In the genomic region with DNA sequence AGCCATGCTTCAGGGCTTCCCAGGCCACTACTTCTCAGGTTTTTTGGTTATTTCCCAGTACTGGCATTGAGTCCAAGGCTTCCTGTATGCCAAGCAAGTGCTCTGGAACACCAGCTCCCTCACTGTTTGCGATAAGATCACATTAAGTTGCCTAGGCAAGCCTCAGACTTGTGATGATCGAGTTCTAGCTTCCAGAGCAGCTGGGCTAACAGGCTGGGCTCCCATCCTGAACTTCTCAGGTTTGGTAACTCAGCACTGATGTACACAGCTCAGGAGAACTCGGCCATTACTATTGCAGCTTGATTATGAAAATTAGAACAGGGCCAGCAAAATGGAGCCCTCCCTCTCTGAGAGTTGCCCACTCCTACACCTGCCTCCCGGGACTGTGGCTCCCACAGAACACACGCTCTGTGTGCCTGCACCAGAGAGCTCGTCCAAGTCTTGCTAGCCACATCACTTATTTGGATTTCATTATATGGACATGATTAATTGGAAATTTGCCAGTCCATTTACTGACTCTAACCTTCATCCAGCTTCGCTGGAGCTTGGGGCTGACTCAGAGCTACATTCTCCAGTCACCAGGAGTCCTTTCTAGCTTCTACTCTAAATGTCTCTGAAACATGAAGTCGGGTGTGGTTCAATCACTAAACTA, we compare ENCODE assay signal across 11 mouse cellular contexts. TPM values are rescaled to one million over a fixed set of nuclear protein-coding genes. Genes with fewer than 3 reads are reported as not detected.
DNase-seq lines count a peak whose midpoint lies in the region; ATAC-seq and TF ChIP-seq lines count a peak whose summit lies in the region.
"Had no signal": no experiment of that assay in that cellular context is flagged by ENCODE, and none has a peak within 500 bp of the region (broad histone marks: within the 10 kb centered on the region; RNA-seq: fewer than 3 reads in every experiment).

No protein-coding gene starts in this region.

- H3K4me1 ChIP-seq in forebrain, postnatal 0 days (ENCODE audit: insufficient read depth): peaks cover 13% of the 10 kb centered on the region
- no peaks in the 10 kb centered on the region for H3K4me1 ChIP-seq in forebrain, embryonic 11.5 days (replicated peaks; ENCODE audit: control insufficient read depth, insufficient read depth, low read length)
- no peaks in the 10 kb centered on the region; the same call in 1 of the 2 replicates for H3K4me1 ChIP-seq in kidney, postnatal 0 days (replicated peaks; ENCODE audit: insufficient read depth, low read length)

- CTCF ChIA-PET in Patski (lab: Charles Lee): interaction anchor here (1.4 to 2.9 kb wide), 5 partner anchors 10 to 22 kb away, joined by 3 to 12 read pairs (median 3); no protein-coding TSS in a partner anchor

- no peaks in the 10 kb centered on the region for H3K27me3 ChIP-seq in forebrain, postnatal 0 days (ENCODE audit: insufficient read depth, low read length)
- H3K27me3 ChIP-seq in forebrain, embryonic 11.5 days (ENCODE audit: control insufficient read depth, insufficient read depth, low read length): no peaks in the 10 kb centered on the region
- no peaks in the 10 kb centered on the region for H3K27me3 ChIP-seq in kidney, postnatal 0 days (ENCODE audit: insufficient read depth, low read length)
- H3K27me3 ChIP-seq in Patski: no peaks in the 10 kb centered on the region
- H3K27me3 ChIP-seq: heart, embryonic 15.5 days; liver, embryonic 13.5 days had no signal

- 48% methylated on average over 8 of the region's 8 CpGs for WGBS in forebrain, postnatal 0 days
- 84% methylated on average over 8 of the region's 8 CpGs for WGBS in forebrain, embryonic 11.5 days
- 49% methylated on average over 8 of the region's 8 CpGs for WGBS in kidney, postnatal 0 days

- no peak overlapping the region for H3K27ac ChIP-seq in forebrain, postnatal 0 days (ENCODE audit: low read depth, low read length)
- no peak overlapping the region for H3K27ac ChIP-seq in forebrain, embryonic 11.5 days (ENCODE audit: low read depth, low read length)
- H3K27ac ChIP-seq in kidney, postnatal 0 days: peak overlapping the region; percentile 42; the same call in 1 of the 2 replicates
- H3K27ac ChIP-seq: heart, embryonic 15.5 days; liver, embryonic 13.5 days had no signal

- POLR2A ChIA-PET in Patski (lab: Charles Lee): interaction anchor here (1.0 to 1.3 kb wide), 2 partner anchors 12 to 14 kb away, joined by 3 read pairs; no protein-coding TSS in a partner anchor

- no peaks in the 10 kb centered on the region for H3K9me3 ChIP-seq in forebrain, postnatal 0 days (ENCODE audit: low read length)
- H3K9me3 ChIP-seq in forebrain, embryonic 11.5 days (ENCODE audit: control insufficient read depth, low read length): no peaks in the 10 kb centered on the region
- H3K9me3 ChIP-seq in kidney, postnatal 0 days (replicated peaks; ENCODE audit: low read length): no peaks in the 10 kb centered on the region
- H3K9me3 ChIP-seq: heart, embryonic 15.5 days; liver, embryonic 13.5 days had no signal

- H3K4me2 ChIP-seq in forebrain, postnatal 0 days (ENCODE audit: low read depth): no peak overlapping the region
- no peak overlapping the region for H3K4me2 ChIP-seq in forebrain, embryonic 11.5 days (ENCODE audit: low read depth, low read length, severe bottlenecking)
- no peak overlapping the region for H3K4me2 ChIP-seq in kidney, postnatal 0 days (ENCODE audit: low read length)
- H3K4me2 ChIP-seq: heart, embryonic 15.5 days; liver, embryonic 13.5 days had no signal

- TF ChIP-seq CTCF in forebrain, postnatal 0 days (IDR thresholded peaks at IDR 0.05; ENCODE audit: low read depth): no peak
- no peak for TF ChIP-seq CTCF in kidney, postnatal 0 days (IDR thresholded peaks at IDR 0.05; ENCODE audit: low read depth)
- no peak for TF ChIP-seq CTCF in Patski (IDR thresholded peaks at IDR 0.05)

- no peak for DNase-seq in forebrain, postnatal 0 days
- no peak for DNase-seq in forebrain, embryonic 11.5 days (ENCODE audit: low spot score)
- DNase-seq in kidney, postnatal 0 days (ENCODE audit: low spot score): no peak
- DNase-seq in kidney, adult 8-10 months: no peak
- no peak for DNase-seq in Patski (ENCODE audit: low read depth, low spot score)
- no peak for DNase-seq in right cerebral cortex, postnatal 10 days (ENCODE audit: low spot score in 2 of 2)
- DNase-seq: cerebellum, adult 11 months; liver, embryonic 13.5 days; thymus, postnatal 14 days had no signal

- in situ Hi-C loops in Patski (cut with MboI; ENCODE audit: low pct_unique_long_range_greater_than_20kb): no loop called here

- peak; percentile 23; the same call in 1 of the 2 replicates for ATAC-seq in forebrain, postnatal 0 days
- ATAC-seq in forebrain, embryonic 11.5 days (replicated peaks; ENCODE audit: low FRiP score): no peak
- ATAC-seq in kidney, postnatal 0 days (replicated peaks; ENCODE audit: low FRiP score, low read depth): no peak; the same call in 1 of the 2 replicates
- peak; percentile 39 for ATAC-seq in Patski
- ATAC-seq in megakaryocyte-erythroid progenitor cell, adult 5-6 weeks (replicated peaks; ENCODE audit: low FRiP score, low TSS enrichment, poor library complexity, severe bottlenecking): 0 out of 2 replicates have a peak, but pooled peaks have one; percentile 12

- H3K9ac ChIP-seq in forebrain, postnatal 0 days: no peak overlapping the region
- H3K9ac ChIP-seq in forebrain, embryonic 11.5 days (ENCODE audit: low read length): no peak overlapping the region
- H3K9ac ChIP-seq in kidney, postnatal 0 days (ENCODE audit: low read depth, low read length): no peak overlapping the region
- H3K9ac ChIP-seq: heart, embryonic 15.5 days; liver, embryonic 13.5 days had no signal

- no peaks in the 10 kb centered on the region for H3K36me3 ChIP-seq in forebrain, postnatal 0 days (ENCODE audit: insufficient read depth)
- no peaks in the 10 kb centered on the region for H3K36me3 ChIP-seq in forebrain, embryonic 11.5 days (ENCODE audit: control insufficient read depth, insufficient read depth, low read length)
- H3K36me3 ChIP-seq in kidney, postnatal 0 days (ENCODE audit: insufficient read depth, low read length): 0 out of 2 replicates have a peak, but pooled peaks cover 4% of the 10 kb centered on the region
- H3K36me3 ChIP-seq: heart, embryonic 15.5 days had no signal

- H3K4me3 ChIP-seq in forebrain, postnatal 0 days (ENCODE audit: low read depth, low read length): no peak overlapping the region
- H3K4me3 ChIP-seq in forebrain, embryonic 11.5 days (ENCODE audit: low read depth, low read length): no peak overlapping the region
- no peak overlapping the region for H3K4me3 ChIP-seq in kidney, postnatal 0 days (replicated peaks; ENCODE audit: low read depth, low read length)
- H3K4me3 ChIP-seq: heart, embryonic 15.5 days; liver, embryonic 13.5 days had no signal

RNA-seq across cellular contexts. Expression of a gene that starts 14.5 kb away (rescaled TPM):
- total RNA-seq in forebrain, postnatal 0 days (2014; rRNA removed): 74.2 and 83.8 TPM in 2 replicates
- 11.2 and 13.1 TPM in 2 replicates for polyA plus RNA-seq in forebrain, postnatal 0 days (2015; fragmentation: Nextera tagmentation; extraction: Ambion mirVana)
- 2.8 and 3.0 TPM in 2 replicates for polyA plus RNA-seq in forebrain, embryonic 11.5 days (2014; fragmentation: Nextera tagmentation; extraction: Ambion mirVana)
- 6.7 and 7.3 TPM in 2 replicates for polyA plus RNA-seq in kidney, postnatal 0 days (2015; fragmentation: Nextera tagmentation; extraction: Ambion mirVana)
- 17.4 TPM for polyA plus RNA-seq in Patski (2021)
- total RNA-seq in megakaryocyte-erythroid progenitor cell, adult 5-6 weeks (2014; fragmentation: Nextera tagmentation): 16.1 and 25.6 TPM in 2 replicates
- total RNA-seq in megakaryocyte-erythroid progenitor cell, adult 5-6 weeks (2017): 27.2 and 46.6 TPM in 2 replicates

Comparison
In these comparisons a context has a peak if more than half of its experiments do, and no peak if none do; other contexts are left out.
1. ATAC-seq: peak in forebrain, postnatal 0 days (single experiment), Patski (single experiment) and megakaryocyte-erythroid progenitor cell, adult 5-6 weeks (single experiment); none in forebrain, embryonic 11.5 days (single experiment) and kidney, postnatal 0 days (single experiment).